Mouse (Mus musculus): ENCODE results near the gene Dcpp3.

DNA sequence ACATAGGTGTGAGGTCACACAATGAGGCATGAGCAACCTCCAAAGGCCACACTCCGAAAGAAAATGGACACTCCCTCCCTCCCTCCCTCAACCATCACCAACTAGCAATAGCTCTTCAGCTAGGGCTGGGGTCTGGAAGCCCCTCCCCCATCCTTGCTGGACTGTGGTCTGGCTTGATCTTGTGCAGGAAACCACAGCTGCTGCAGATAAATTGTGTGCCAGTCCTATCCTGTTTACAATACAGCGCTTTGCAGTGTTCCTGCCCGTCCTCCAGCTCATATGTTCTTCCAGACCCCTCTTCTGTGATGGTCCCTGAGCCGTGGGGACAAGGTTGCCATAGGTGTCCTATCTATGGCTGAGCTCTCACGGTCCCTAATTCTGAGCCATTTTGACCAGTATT is 13.9 kb downstream of the Dcpp3 start:
- TF ChIP-seq POLR2A (IDR thresholded peaks at IDR 0.05; ENCODE audit: insufficient read depth, low read depth, low read length): no peak
- no peak for TF ChIP-seq CTCF (IDR thresholded peaks at IDR 0.05; ENCODE audit: insufficient read depth, low read depth, low read length)
